Mouse (Mus musculus) small intestine, adult 2 months (tissue): ENCODE data around the gene Prkcsh.

Experiments used
- CTCF ChIP-seq: fragments of 200-500 bp; IDR thresholded peaks from 2 replicates; pipeline ENCODE4 v1.5.1; 2012; ENCODE audit warnings: low read depth, mild to moderate bottlenecking, control low read depth, inconsistent platforms, low read length, moderate library complexity, mixed read lengths; ENCODE audit not compliant: insufficient replicate concordance, insufficient read length; ENCODE audit errors: extremely low read depth
- POLR2A ChIP-seq: fragments of 200-500 bp; IDR thresholded peaks from 2 replicates; pipeline ENCODE4 v1.6.1; 2012; ENCODE audit warnings: low read depth, mild to moderate bottlenecking, control low read depth, inconsistent platforms, low read length, moderate library complexity

DNA sequence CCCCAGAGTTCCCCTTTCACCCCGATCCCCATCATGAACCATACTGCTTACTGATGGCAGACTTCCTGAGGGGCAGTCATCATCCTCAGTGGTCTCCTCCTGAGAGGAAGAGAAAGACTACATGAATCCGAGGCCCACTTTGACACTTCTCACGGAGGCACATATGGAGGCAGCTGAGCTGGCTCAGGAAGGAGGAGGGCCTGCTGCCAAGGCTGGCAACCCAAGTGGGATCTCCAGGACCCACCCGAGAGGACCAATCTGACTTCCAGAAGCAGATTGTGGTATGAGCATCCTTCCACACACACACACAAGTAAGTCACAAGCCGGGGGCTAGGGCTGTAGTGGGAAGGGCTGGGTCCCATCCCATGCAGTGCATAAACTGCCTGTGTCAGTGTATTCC is 25.3 kb upstream of the Prkcsh start:
- TF ChIP-seq CTCF (no peak), POLR2A (no peak)
